27 mouse cellular contexts compared by ENCODE assay signal in the genomic region with DNA sequence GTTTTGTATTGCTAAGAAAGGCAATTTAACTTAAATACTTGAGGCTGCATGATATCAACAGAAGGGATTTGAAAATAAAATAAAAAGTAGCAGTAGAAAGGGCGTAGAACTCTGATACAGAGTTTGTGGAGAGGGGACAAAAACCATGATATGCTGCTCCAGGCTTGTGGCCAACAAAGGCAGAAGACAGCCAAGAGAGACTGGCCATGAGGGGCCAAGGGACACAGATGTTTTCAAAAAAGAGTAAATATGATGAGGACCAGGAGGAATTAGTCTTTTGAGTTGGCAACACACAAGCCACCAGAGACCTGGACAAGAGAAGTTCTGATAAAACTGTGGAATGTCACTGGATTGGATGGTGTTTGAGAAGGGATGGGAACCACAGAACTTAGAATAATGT.
DNase-seq lines count a peak whose midpoint lies in the region; ATAC-seq and TF ChIP-seq lines count a peak whose summit lies in the region.
"Had no signal": no experiment of that assay in that cellular context is flagged by ENCODE, and none has a peak within 500 bp of the region (broad histone marks: within the 10 kb centered on the region; RNA-seq: fewer than 3 reads in every experiment).

No protein-coding gene starts in this region.

- intact Hi-C loops in heart, postnatal 25 days (cut with DNase I): no loop called here

- TF ChIP-seq CTCF in liver, adult 2 months (IDR thresholded peaks at IDR 0.05; ENCODE audit: low read depth, low read length): no peak

- H3K9me3 ChIP-seq in liver, embryonic 12.5 days (replicated peaks): no peaks in the 10 kb centered on the region
- H3K9me3 ChIP-seq: embryonic facial prominence, embryonic 15.5 days; heart, embryonic 15.5 days; hindbrain, embryonic 12.5 days; kidney, embryonic 15.5 days; limb, embryonic 10.5 days; megakaryocyte, embryonic 14.5 days; neural tube, embryonic 12.5 days; stomach, embryonic 15.5 days had no signal

- ATAC-seq in liver, embryonic 12.5 days: no peak
- ATAC-seq: forebrain, embryonic 16.5 days; intestine, postnatal 0 days; liver, postnatal 0 days had no signal

- H3K4me2 ChIP-seq in liver, embryonic 12.5 days: no peak overlapping the region
- H3K4me2 ChIP-seq: embryonic facial prominence, embryonic 15.5 days; heart, embryonic 15.5 days; hindbrain, embryonic 12.5 days; kidney, embryonic 15.5 days; neural tube, embryonic 12.5 days; stomach, embryonic 15.5 days had no signal

- H3K27me3 ChIP-seq in liver, adult 2 months (ENCODE audit: control insufficient read depth, insufficient read depth, low read length): no peaks in the 10 kb centered on the region
- no peaks in the 10 kb centered on the region for H3K27me3 ChIP-seq in liver, embryonic 12.5 days (replicated peaks)
- H3K27me3 ChIP-seq: embryonic facial prominence, embryonic 15.5 days; heart, embryonic 15.5 days; hindbrain, embryonic 12.5 days; kidney, embryonic 15.5 days; megakaryocyte, embryonic 14.5 days; neural tube, embryonic 12.5 days; stomach, embryonic 15.5 days had no signal

- no peaks in the 10 kb centered on the region for H3K4me1 ChIP-seq in liver, adult 2 months (ENCODE audit: control insufficient read depth, insufficient read depth, low read length)
- H3K4me1 ChIP-seq in liver, embryonic 12.5 days: no peaks in the 10 kb centered on the region
- H3K4me1 ChIP-seq: embryonic facial prominence, embryonic 15.5 days; hindbrain, embryonic 12.5 days; kidney, embryonic 15.5 days; limb, embryonic 10.5 days; megakaryocyte, embryonic 14.5 days; neural tube, embryonic 12.5 days; stomach, embryonic 15.5 days had no signal

- H3K4me3 ChIP-seq in liver, adult 2 months (ENCODE audit: insufficient read depth, low read depth, low read length): no peak overlapping the region
- H3K4me3 ChIP-seq in liver, embryonic 12.5 days: no peak overlapping the region
- H3K4me3 ChIP-seq: embryonic facial prominence, embryonic 15.5 days; heart, embryonic 15.5 days; hindbrain, embryonic 12.5 days; kidney, embryonic 15.5 days; limb, embryonic 10.5 days; megakaryocyte, embryonic 14.5 days; neural tube, embryonic 12.5 days; stomach, embryonic 15.5 days had no signal

- no peak overlapping the region for H3K9ac ChIP-seq in liver, adult 2 months (ENCODE audit: low read depth, low read length)
- H3K9ac ChIP-seq in liver, embryonic 12.5 days: no peak overlapping the region
- H3K9ac ChIP-seq: embryonic facial prominence, embryonic 15.5 days; heart, embryonic 15.5 days; hindbrain, embryonic 12.5 days; kidney, embryonic 15.5 days; liver, postnatal 0 days; neural tube, embryonic 12.5 days; stomach, embryonic 15.5 days had no signal

- WGBS in liver, adult 2 months: 53% methylated on average over 1 of the region's 1 CpGs
- WGBS in liver, embryonic 12.5 days (ENCODE audit: insufficient replicate concordance): 55% methylated on average over 1 of the region's 1 CpGs

- H3K36me3 ChIP-seq in liver, adult 2 months (ENCODE audit: control insufficient read depth, insufficient read depth, low read length): no peaks in the 10 kb centered on the region
- H3K36me3 ChIP-seq in liver, embryonic 12.5 days: no peaks in the 10 kb centered on the region
- H3K36me3 ChIP-seq: embryonic facial prominence, embryonic 15.5 days; heart, embryonic 15.5 days; hindbrain, embryonic 12.5 days; kidney, embryonic 15.5 days; limb, embryonic 10.5 days; neural tube, embryonic 12.5 days; stomach, embryonic 15.5 days had no signal

- H3K79me2 ChIP-seq in liver, adult 2 months (ENCODE audit: control insufficient read depth, insufficient read depth, low read length): no peaks in the 10 kb centered on the region

- TF ChIP-seq POLR2A in liver, adult 2 months (IDR thresholded peaks at IDR 0.05; ENCODE audit: extremely low read depth, insufficient read depth, low read length): no peak

- peak; percentile 5 for DNase-seq in liver, adult 2 months (ENCODE audit: extremely low read depth, low read depth, low spot score)
- DNase-seq in gastrocnemius, adult 8-10 months (ENCODE audit: low spot score in 2 of 2): peak; percentile 6 to 29
- DNase-seq in gastrocnemius, postnatal 25 days: peak; percentile 32
- peak; percentile 29 for DNase-seq in heart, postnatal 25 days (ENCODE audit: low spot score)
- DNase-seq in cerebellum, adult 18-20 months: no peak
- DNase-seq in embryo, embryonic 11 days: no peak
- DNase-seq in left cerebral cortex, adult 9 months (ENCODE audit: low spot score in 2 of 2): no peak
- DNase-seq: adrenal gland, adult 2 months; cerebellum, adult 11-12 months; liver; liver, postnatal 0 days; lung, postnatal 14 days; midbrain, embryonic 14.5 days; right cerebral cortex, adult 18-20 months; right cerebral cortex, postnatal 4 days; thymus, postnatal 25 days had no signal

- H3K27ac ChIP-seq in liver, adult 2 months (replicated peaks; ENCODE audit: insufficient read depth, low read depth, low read length): no peak overlapping the region
- H3K27ac ChIP-seq in liver, embryonic 12.5 days: no peak overlapping the region
- H3K27ac ChIP-seq: embryonic facial prominence, embryonic 15.5 days; heart, embryonic 15.5 days; hindbrain, embryonic 12.5 days; kidney, embryonic 15.5 days; limb, embryonic 10.5 days; neural tube, embryonic 12.5 days; stomach, embryonic 15.5 days had no signal

Comparison
In these comparisons a context has a peak if more than half of its experiments do, and no peak if none do; other contexts are left out.
1. DNase-seq: peak in liver, adult 2 months (single experiment), gastrocnemius, adult 8-10 months (2 of 2), gastrocnemius, postnatal 25 days (single experiment) and heart, postnatal 25 days (single experiment); none in cerebellum, adult 18-20 months (0 of 2), embryo, embryonic 11 days (single experiment) and left cerebral cortex, adult 9 months (0 of 2).